Mouse (Mus musculus) left cerebral cortex, postnatal 10 days (tissue): ENCODE data around the gene Ing3. TPM values are rescaled to one million over a fixed set of nuclear protein-coding genes. Genes with fewer than 3 reads are reported as not detected.

Experiments used
- DNase-seq, 2 experiments: peaks; one replicate each; pipeline ENCODE4 v3.0.0; 2021 to 2022; ENCODE audit warnings: low spot score in 2 of 2, mixed read lengths in 1 of 2; ENCODE audit errors: extremely low spot score in 1 of 2
- intact Hi-C: fragments of 180-260 bp; cut with DNase I; formaldehyde crosslinking; loops from one replicate; pipeline ENCODE4 v1.15.1; 2025
- total RNA-seq, 2 experiments: library from RNA; stranded (reverse); gene quantifications; 2 replicates each; pipeline ENCODE4 v1.2.3; 2021

Gene Ing3
- total RNA-seq: 10 to 100 TPM; 21.6 to 23.2 TPM

DNA sequence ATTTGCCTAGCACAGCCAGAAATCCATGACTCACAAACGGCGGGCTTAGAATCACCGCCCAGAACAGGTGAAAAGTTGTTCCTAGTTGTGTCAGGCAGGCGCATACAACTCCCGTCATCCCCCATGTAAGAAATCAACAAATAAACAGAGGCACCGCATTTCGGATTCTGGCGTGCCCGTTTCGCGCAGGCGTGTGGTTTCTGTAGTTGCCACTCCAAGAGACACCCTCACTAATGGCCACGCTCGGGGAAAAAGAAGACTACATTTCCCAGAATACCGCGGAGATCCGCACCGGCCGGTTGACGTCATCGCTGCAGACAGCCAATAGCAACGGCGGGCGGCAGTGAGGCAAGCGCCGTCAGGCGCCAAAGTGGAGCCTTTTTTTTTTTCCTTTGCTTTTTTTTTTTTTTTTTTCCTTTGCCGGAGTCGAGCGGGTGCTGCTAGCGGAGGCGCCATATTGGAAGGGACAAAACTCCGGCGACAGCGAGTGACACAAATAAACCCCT is at the start of gene Ing3:
Gene Ing3 (plus strand): TSS at position 346 of the 506 bp plus-strand sequence.
- intact Hi-C loops: no loop called here
- peak; percentile 99 to 100 for DNase-seq

DNA sequence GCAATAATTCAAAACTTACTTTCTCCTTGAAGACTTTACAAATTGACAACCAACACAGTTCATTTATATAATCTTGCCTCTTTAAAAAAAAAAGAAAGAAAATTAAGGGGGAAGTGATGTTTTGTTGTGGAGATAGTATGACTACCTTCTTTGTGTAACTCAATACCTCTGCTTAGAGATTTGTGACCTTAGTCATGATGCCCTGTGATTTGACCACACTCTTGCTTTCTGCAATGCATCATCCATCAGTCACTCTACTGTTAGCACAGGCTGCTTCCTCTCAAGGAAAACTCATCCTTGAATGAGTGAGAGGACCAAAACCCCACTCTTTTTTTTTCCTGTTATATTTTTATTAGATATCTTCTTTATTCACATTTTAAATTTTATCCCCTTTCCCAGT is 39.7 kb upstream of the Ing3 start:
- no peak for DNase-seq
- intact Hi-C loops: no loop called here

DNA sequence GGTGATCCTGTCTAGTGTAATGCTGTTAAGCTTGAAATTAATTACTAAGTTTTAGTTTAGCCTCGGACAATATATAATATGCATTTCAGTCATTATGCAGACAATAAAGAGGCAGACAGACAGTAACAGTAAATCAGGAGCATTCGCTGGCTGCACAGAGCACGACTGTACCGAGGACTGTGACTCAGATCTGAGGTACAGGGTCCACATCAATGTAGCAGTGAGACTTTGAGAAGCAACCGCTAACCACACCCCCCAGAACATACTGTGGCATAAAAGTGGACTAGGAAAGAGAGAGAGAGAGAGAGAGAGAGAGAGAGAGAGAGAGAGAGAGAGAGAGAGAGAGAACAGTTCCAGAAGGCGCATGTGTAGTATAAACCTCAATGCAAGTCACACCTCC is 38.6 kb upstream of the Ing3 start:
- no peak for DNase-seq
- intact Hi-C loops: no loop called here

DNA sequence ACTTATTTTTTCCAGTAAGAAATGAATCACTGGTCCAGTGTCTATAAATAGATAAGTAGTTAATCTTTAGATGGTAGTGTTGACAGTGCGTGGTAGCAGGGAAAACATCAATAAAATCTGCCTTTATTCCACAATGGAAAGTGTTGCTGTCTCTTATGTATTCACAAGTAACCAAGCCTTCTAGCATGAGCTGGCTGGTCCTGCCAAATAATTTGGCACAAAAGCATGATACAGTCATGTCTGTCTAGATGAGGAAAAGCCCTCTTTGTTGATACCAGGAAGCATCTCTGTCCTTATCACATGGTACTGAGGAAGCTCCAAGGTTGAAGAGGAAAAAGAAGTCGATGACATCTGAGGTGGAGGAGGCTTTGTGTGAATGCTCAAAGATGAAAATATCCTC is 32.8 kb upstream of the Ing3 start:
- intact Hi-C loops: no loop called here
- no peak for DNase-seq

DNA sequence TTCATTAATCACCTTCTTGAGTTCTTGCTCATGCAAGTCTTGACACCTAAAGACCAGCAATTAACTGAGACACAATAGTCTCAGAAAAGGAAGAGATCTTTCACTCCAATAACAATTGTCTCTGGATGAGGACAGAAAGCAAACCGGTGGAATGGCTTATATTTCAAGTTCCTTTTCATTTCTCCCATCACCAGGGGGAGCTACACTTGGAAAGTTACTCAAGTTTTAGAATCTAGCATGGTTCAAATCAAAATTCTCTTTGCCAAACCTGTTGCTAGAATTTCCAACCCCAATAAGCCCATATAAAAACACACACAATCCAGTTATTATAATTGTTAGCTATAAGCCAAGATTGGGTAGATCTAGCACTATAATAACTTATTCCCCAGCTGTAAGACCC is 25.2 kb upstream of the Ing3 start:
- no peak for DNase-seq
- intact Hi-C loops: no loop called here

DNA sequence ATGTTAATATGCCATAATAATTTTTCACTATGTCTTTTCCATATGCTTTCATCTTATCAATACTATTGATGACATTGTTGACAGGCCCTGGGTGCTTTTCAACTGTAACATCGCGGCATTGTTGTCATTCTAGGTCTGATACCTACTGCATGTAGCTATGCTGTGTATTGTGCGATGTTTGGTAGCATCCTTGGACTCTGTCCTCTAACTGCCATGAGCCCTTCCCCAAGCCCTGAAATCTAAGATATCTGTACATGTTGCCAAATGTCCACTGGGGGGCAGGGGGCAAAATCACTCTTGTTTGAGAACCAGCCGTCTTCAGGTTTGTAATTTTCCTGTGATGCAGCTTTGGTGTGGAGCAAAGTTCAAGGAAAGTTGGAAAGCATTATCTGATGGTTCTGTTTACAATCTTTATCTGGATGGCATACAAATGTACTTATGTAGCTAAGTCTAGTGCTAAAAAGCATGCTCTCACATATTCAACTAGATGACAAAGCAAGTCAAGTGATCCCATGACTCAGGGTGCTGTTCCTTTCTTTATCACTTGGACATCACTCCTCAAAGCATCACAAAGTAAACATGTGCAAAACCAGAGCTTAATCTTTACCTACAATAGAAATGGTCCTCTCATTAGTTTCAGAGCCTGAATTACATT is 11.3 kb upstream of the Ing3 start:
- no peak for DNase-seq
- intact Hi-C loops: no loop called here

- peak; percentile 96 to 98 for DNase-seq
- intact Hi-C loops: loop anchor here (10.0 kb wide), 1 partner anchor 155 kb away; no protein-coding TSS in a partner anchor
Measured at GRCm38 (mm10) chr6:21949771-21950448, 539 bp downstream of the Ing3 start.

GRCm38 (mm10) chr6:21950676-21951075 is 1.3 kb downstream of the Ing3 start:
- no peak for DNase-seq
- intact Hi-C loops: loop anchor here (10.0 kb wide), 1 partner anchor 156 kb away; no protein-coding TSS in a partner anchor

DNA sequence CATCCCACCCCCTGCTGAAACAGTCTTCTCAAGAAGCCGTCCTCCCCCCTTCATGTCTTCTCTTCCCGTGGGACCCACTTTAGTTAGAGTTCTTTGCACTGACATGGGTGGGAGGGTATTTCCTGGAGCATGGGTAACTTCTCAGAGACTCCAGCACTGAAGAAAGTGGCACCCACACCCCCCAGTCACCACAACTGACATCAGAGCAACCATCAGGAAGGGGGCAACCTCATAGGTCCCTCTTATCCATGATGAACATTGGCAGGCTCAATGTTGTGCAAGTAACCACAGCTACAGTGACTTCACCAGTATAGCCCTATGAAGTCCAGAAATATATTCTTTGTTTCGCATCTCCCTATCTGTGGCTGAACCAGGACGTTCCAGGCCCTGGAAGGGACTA is 6.1 kb downstream of the Ing3 start:
- no peak for DNase-seq
- intact Hi-C loops: loop anchor here (10.0 kb wide), 1 partner anchor 161 kb away; no protein-coding TSS in a partner anchor

DNA sequence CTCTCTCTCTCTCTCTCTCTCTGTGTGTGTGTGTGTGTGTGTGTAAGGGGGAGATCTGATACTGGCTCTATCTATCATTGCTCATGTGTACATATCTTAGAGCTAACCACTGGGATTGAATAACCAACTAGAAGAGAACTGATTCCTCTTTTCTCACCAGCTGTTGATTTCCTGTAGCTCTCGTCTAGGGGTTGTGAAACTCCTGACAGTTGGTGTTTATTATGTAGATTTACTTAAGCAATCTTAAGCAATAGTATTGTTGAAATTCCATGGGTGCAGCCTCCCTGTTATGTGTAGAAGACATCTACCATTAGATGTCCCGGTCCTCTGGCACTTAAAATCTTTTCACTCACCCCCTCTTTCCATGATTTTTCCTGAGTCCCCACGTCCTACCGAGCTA is 9.6 kb downstream of the Ing3 start:
- intact Hi-C loops: loop anchor here (10.0 kb wide), 1 partner anchor 164 kb away; no protein-coding TSS in a partner anchor

DNA sequence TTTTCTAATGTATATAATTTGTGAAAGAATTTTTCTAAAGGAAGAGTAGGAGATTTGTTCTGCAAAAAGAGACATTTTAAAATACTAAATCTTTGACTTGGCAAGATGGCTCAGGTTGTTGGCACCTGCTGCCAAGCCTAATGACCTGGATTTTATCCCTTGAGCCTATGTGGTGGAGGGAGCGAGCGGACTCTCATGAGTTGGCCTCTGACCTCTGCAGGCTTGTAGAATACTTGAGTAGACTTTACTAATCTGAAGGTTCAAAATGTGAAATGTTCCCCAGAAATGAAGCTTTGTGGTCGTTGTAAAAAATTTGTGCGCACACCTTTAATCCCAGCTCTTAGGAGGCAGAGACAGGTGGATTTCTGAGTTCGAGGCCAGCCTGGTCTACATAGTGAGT is 10.5 kb downstream of the Ing3 start:
- DNase-seq: no peak
- intact Hi-C loops: loop anchor here (10.0 kb wide), 1 partner anchor 165 kb away; no protein-coding TSS in a partner anchor

More for the DNA sequence above, 9.6 kb downstream of the Ing3 start:
- no peak for DNase-seq

DNA sequence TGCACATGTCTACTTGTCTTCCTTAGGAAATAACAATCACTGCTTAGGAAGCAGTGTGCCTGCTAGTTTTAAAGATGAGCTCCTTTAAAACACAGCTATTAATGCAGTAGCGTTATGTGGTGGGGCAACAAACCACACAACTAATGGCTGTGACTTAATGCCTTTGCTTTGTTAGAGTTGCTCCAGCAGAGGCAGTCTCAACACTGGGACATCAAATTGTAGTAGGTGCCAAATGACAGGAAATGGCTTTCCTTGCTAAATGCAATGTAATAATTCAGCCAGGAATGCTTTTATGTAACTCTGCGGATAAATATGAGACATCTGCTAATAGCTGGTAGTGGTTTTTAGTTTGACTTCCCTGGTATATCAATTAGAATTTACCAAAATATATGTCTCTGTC is 28.2 kb downstream of the Ing3 start:
- no peak for DNase-seq
- intact Hi-C loops: no loop called here

DNA sequence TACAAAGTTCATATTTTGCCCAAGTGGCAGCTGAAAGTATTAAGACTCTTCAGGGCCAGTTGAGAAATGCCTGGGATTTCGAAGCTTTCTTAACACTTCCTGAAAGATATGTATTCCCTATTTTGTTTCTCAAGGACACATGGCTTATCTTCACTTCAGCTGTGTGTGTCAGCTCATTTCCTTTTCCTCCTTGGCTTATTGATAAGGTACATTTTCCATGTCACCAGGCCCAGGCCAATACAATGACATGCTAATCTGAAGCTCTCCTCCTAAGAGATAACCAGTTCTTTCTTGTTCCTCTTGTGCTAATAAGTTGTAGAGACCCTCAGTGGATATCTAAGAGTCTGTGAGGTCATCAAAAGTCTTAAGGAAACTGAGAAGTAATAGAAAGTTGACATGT is 31.7 kb downstream of the Ing3 start:
- no peak for DNase-seq
- intact Hi-C loops: no loop called here

DNA sequence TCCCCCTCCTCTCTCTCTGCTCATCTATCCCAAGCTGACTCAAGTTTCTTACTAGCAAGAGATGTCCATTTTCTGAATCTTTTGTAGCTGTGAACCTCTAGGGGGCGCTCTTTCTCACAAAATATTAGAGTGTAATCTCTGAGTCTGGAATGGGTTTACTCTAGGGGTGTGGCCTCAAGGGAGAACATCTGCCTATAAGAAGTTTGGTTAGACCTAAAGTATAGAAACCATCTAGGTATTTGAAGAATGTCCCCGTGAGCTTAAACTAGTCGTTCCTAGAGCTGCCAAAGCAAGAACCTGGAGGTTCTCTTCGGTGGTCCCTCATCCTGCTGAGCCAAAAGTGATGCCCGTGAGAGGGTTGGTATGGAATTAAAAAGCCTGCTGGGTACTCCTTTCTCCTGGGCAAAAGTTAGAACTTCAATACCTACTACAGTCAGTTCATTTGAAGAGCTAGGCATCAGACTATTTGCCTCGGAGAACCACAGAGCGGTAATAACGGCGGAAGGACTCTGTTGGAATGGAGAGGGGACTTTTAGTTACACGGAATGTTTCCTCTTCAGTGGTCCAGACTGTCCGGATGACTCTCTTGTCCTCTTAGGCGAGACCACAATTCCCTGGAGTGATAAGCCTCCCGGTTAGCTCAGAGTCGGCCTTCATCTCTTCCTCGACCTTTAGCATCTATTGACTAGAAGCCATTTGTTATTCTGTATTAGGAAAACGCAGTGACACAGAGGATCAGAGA is 35.8 kb downstream of the Ing3 start:
- DNase-seq: peak; percentile 46 to 51
- intact Hi-C loops: loop anchor here (5.0 kb wide), 2 partner anchors 87 to 102 kb away; no protein-coding TSS in a partner anchor

DNA sequence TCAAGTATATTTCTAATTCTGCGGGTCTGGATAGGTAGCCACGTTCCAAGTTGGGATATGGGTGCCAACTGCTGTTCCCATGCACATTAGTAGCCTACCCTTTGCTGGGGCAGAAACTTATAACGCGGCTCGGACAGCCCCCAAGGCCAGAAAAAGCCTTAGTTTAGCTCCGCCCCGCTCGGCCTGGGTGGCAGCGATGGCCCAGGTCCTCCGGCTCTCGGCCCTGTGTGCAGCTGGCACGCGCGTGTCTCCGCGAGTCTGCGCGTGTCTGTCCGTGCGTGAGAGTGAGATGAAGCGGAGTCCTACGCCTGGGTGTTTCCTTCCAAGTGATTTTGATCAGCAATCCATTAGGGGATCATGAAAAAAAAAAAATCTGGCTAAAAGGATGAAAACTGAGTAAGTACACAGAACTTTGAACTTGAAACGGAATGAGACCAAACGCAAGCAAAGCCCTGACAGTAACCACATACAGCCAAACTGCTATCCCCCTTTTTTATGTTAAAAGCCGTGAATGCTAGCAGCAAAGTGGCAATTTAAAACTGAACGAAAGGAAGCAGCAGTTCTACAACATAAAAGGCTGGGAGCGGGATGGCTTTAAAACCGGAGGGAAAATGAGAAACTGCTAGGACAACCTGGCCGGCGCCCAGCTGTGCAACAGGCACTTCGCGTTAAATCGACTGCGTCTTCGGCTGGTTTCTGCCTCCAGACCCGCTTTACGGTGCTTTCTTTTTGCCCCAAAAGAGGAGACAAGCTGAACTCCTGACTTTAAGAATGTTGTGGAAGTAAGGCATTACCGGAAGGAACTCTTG is 36.6 kb downstream of the Ing3 start, which contains the start of gene Cped1:
Gene Cped1 (plus strand): TSS at position 185 of the 809 bp plus-strand sequence.
- DNase-seq: peak in 1 of 2 experiments; percentile 66
- intact Hi-C loops: loop anchor here (5.0 kb wide), 2 partner anchors 86 to 101 kb away; no protein-coding TSS in a partner anchor

DNA sequence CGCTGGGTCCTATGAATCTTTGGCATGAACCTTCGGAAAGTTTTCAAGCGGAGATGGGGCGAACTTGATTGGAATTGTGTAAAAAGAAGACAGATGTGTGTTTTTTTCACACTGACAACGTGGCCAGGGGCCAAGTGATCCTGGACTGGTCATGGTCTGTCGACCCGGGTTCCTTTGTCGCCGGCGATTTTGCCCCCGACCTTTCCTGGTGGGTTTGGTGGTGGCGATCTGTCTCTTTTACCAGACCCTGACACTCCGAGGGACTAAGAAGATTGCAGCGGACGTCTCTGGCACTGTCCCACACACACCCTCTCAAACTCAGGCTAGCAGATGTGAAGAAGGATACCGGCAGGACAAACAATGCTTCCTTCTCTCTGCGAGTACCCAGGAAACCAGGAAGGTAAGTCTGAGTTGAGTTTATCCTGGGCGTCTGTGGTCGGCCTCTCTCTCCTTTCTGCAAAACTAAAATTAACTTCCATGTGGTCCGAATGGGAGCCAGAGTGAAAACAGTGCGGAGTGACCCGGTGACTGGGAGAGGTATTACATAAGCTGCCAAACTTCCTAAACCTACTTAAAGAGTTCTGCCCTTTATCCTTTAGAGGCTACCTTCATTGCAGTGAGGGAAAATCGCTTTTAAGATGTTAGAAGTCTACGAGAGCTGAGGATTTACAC is 37.4 kb downstream of the Ing3 start:
- peak in 1 of 2 experiments; percentile 43 for DNase-seq
- intact Hi-C loops: loop anchor here (5.0 kb wide), 2 partner anchors 86 to 101 kb away; no protein-coding TSS in a partner anchor

DNA sequence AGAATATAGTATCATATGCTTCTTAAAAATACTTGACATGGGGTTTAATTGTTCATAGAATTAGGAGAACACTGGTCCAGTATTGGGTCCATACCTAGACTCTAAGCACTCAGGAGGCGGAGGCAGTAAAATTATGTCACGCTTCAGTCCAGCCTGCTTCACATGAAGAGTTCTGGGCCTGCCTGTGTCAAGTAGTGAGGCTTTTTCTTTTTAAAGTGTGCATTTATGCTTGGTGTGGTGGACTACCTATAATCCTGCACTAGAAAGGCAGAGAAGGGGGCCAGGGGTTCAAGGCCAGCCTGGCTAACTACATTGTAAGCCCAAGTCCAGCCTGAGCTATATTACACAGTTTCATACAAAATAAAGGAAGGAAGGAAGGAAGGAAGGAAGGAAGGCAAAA is 38.2 kb downstream of the Ing3 start:
- DNase-seq: no peak
- intact Hi-C loops: loop anchor here (5.0 kb wide), 2 partner anchors 85 to 100 kb away; no protein-coding TSS in a partner anchor

- intact Hi-C loops: loop anchor here (5.0 kb wide), 2 partner anchors 84 to 99 kb away; no protein-coding TSS in a partner anchor
- no peak for DNase-seq
Measured at GRCm38 (mm10) chr6:21988296-21988695, 38.9 kb downstream of the Ing3 start.
